Mouse (Mus musculus): Measurements from ENCODE around the gene Olfr288. TPM values are rescaled to one million over a fixed set of nuclear protein-coding genes. Genes with fewer than 3 reads are reported as not detected.

Olfr288 gene
- total and polyA plus RNA-seq, 2 experiments from 2014 or later = not detected

DNA sequence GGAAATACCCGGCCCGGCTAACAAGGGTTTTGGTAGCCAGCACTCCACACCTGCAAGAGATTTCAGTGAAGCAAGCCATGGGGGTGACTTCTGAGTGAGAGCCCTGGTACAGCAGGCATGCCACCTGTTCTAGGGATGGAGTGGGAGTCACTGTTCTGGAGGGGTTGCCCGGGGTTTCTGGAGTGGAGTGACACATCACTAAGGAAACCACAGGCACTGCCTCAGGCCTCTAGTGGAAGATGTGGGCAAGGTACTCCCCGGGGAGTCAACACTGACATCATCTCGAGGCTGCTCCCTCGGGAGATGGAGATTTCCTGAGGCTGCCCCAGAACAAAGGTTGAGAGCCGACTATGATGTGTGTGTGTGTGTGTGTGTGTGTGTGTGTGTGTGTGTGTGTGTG, 25.0 kb downstream of the Olfr288 start:
- Histone ChIP-seq H3K4me2 (ENCODE audit: low read depth, low read length, poor library complexity, severe bottlenecking) (peak overlapping the region; percentile 84), H3K36me3 (ENCODE audit: insufficient read depth, low read length) (no peaks in the 10 kb centered on the region), H3K9ac (replicated peaks; ENCODE audit: low read length, poor library complexity, severe bottlenecking) (no peak overlapping the region; the same call in 1 of the 2 replicates), H3K9me3 (ENCODE audit: low read length) (no peaks in the 10 kb centered on the region), H3K27me3 (ENCODE audit: insufficient read depth, low read length) (no peaks in the 10 kb centered on the region), H3K4me3 (ENCODE audit: low read depth, low read length) (peak overlapping the region; percentile 66), H3K4me1 (ENCODE audit: insufficient read depth, low read length) (0 out of 2 replicates have a peak, but pooled peaks cover 11% of the 10 kb centered on the region), H3K27ac (ENCODE audit: low read depth, low read length) (no peak overlapping the region)
- DNase-seq (ENCODE audit: low spot score) (peak; percentile 75), ATAC-seq (ENCODE audit: low FRiP score) (peak; percentile 21; the same call in 1 of the 2 replicates)
- WGBS = 27% methylated on average over 7 of the region's 7 CpGs
- peak; percentile 27 for TF ChIP-seq CTCF (IDR thresholded peaks at IDR 0.05)

DNA sequence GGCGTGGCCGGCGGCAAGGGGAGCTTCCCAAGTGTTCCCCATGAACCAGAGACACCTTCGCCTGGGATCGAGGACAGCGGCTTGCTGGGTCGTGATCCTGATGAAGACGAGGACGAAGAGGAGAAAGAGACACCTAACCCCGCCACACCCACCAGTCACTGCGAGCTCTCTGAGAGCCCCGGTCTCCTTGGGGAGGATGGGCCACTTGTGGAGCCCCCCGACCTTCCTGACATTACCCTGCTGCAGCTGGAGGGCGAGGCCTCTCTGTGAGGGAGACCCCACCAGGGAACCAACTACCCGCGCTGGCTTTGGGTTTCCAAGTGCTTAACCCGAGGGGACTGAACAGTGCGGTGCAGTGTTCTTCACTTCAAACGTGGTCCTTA, 26.7 kb downstream of the Olfr288 start:
- no peak for ATAC-seq (ENCODE audit: low FRiP score)

DNA sequence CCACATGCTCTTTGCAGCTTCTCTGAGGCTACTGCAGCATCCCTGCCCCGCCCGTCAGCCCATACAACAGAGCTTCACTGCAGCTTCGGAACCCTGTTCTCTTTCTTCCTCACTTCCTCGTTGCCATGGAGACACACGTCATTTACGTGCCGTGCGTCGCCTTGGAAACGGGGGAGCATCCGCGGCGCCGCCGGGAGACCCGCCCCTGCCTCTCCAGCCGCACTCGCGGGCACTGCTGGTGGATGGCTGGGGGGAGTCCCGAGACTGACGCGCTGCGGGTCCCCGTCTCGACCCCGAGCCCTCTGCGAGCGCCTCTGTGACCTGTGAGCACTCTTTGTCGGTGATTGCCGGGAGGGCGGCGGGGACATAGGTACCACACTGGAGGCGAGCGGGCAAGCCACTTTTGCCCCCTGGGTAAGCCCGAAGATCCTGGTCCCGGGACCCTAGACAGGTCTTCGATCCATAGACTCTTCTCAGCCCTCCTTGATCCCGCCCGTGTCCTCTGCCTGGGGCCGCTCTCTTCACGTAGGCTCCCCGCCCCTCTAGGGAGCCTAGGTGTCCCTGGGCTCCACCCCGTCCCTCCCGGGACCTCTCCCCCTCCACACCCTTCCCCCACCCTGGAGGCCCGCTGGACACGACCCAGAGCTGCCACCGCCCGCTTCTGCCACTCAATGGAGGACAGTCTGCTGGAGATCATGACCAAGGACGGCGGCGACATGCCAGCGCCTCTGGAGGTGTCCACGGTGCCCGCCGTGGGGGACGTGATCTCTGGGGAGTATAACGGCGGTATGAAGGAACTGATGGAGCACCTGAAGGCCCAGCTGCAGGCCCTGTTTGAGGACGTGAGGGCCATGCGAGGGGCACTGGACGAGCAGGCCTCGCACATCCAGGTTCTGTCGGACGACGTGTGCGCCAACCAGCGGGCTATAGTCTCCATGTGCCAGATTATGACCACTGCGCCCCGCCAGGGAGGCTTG, 27.4 kb downstream of the Olfr288 start:
- no peaks in the 10 kb centered on the region for H3K9me3 ChIP-seq (ENCODE audit: low read length)
- H3K4me2 ChIP-seq (ENCODE audit: low read depth, low read length, poor library complexity, severe bottlenecking) = peak overlapping the region; percentile 84
- peak; percentile 97 for DNase-seq (ENCODE audit: low spot score)
- ATAC-seq (ENCODE audit: low FRiP score) = peak; percentile 91
- peak overlapping the region; percentile 88 for H3K27ac ChIP-seq (ENCODE audit: low read depth, low read length)
- no peaks in the 10 kb centered on the region for H3K36me3 ChIP-seq (ENCODE audit: insufficient read depth, low read length)
- H3K9ac ChIP-seq (replicated peaks; ENCODE audit: low read length, poor library complexity, severe bottlenecking) = peak overlapping the region; percentile 81
- H3K27me3 ChIP-seq (ENCODE audit: insufficient read depth, low read length) = no peaks in the 10 kb centered on the region
- 2% methylated on average over 69 of the region's 69 CpGs for WGBS
- no peak for TF ChIP-seq CTCF (IDR thresholded peaks at IDR 0.05)
- H3K4me3 ChIP-seq (ENCODE audit: low read depth, low read length) = peak overlapping the region; percentile 66
- H3K4me1 ChIP-seq (ENCODE audit: insufficient read depth, low read length) = 0 out of 2 replicates have a peak, but pooled peaks cover 11% of the 10 kb centered on the region

More for the DNA sequence above, 26.7 kb downstream of the Olfr288 start:
- H3K9me3 ChIP-seq (ENCODE audit: low read length) = no peaks in the 10 kb centered on the region
- WGBS = 3% methylated on average over 19 of the region's 19 CpGs
- H3K4me3 ChIP-seq (ENCODE audit: low read depth, low read length) = peak overlapping the region; percentile 66
- peak overlapping the region; percentile 81 for H3K9ac ChIP-seq (replicated peaks; ENCODE audit: low read length, poor library complexity, severe bottlenecking)
- TF ChIP-seq CTCF (IDR thresholded peaks at IDR 0.05) = no peak
- no peak for DNase-seq (ENCODE audit: low spot score)
- 0 out of 2 replicates have a peak, but pooled peaks cover 11% of the 10 kb centered on the region for H3K4me1 ChIP-seq (ENCODE audit: insufficient read depth, low read length)
- no peaks in the 10 kb centered on the region for H3K27me3 ChIP-seq (ENCODE audit: insufficient read depth, low read length)
- H3K36me3 ChIP-seq (ENCODE audit: insufficient read depth, low read length) = no peaks in the 10 kb centered on the region
- no peak overlapping the region for H3K27ac ChIP-seq (ENCODE audit: low read depth, low read length)
- peak overlapping the region; percentile 84 for H3K4me2 ChIP-seq (ENCODE audit: low read depth, low read length, poor library complexity, severe bottlenecking)

DNA sequence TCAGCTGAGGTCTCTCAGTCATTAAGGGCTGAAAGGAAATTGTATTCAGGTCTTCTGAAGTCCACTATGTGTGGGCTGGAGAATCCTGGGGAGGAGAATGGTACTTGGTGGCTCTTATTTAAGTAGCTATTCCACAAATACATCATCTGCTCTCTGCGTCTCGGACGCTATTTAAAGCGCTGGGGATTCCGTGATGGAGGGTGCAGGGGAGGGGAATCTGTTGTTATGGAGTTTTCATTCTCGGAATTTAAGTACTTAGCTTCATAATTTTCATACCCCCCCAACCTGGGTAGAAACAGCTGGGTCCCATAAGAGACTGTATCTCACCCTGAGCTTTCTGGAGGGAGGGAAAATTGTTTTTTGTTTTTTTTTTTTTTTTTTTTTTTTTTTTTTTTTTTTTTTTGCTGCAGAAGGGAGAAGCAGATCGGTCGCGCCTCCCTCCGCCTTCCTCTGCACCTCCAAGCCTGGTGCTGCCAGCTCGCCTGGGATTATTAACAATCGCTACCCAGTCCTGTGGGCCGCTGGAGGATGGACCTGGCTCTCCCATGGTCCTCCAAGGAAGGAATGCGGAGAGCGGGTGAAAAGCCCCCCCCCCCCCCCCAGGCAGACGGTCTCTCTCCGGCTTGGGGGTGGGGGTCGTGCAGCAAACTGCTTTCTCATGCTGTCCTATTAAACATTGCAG, 28.2 kb downstream of the Olfr288 start, which contains the start of gene Ccdc184:
Gene Ccdc184, plus strand, starts transcription at position 196 of the 682 bp plus-strand sequence.
- no peaks in the 10 kb centered on the region for H3K9me3 ChIP-seq (ENCODE audit: low read length)
- H3K36me3 ChIP-seq (ENCODE audit: insufficient read depth, low read length) = no peaks in the 10 kb centered on the region
- no peaks in the 10 kb centered on the region for H3K27me3 ChIP-seq (ENCODE audit: insufficient read depth, low read length)
- 0 out of 2 replicates have a peak, but pooled peaks cover 11% of the 10 kb centered on the region for H3K4me1 ChIP-seq (ENCODE audit: insufficient read depth, low read length)
- WGBS = 2% methylated on average over 17 of the region's 18 CpGs
- H3K27ac ChIP-seq (ENCODE audit: low read depth, low read length) = peak within 1 kb of the TSS; percentile 88
- ATAC-seq (ENCODE audit: low FRiP score) = peak; percentile 67
- H3K9ac ChIP-seq (replicated peaks; ENCODE audit: low read length, poor library complexity, severe bottlenecking) = peak within 1 kb of the TSS; percentile 81
- peak within 1 kb of the TSS; percentile 66 for H3K4me3 ChIP-seq (ENCODE audit: low read depth, low read length)
- peak within 1 kb of the TSS; percentile 84 for H3K4me2 ChIP-seq (ENCODE audit: low read depth, low read length, poor library complexity, severe bottlenecking)
- peak; percentile 35 for DNase-seq (ENCODE audit: low spot score)
- TF ChIP-seq CTCF (IDR thresholded peaks at IDR 0.05) = no peak

DNA sequence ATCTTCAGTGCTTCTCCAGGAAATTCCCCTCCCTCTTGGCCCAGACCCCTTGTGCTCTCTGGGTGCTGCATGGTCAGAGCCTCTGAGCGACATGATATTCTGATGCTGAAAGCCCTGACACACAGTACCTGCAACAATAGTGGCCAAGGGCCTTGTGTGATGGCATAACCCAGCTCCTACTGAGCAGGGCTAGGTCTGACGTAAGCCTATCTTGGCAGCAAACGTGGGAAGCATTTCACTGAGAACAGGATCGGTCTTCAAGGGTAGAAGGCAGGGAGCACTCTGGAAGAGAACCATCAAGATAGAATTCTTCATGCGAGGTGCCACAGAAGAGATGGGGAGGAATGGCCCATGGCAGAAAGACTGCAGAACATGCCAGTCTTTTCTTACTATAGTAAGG, 29.8 kb downstream of the Olfr288 start, which contains the start of gene Asb8:
Gene Asb8, minus strand, starts transcription at position 101 of the 400 bp plus-strand sequence.
- 91% methylated on average over 5 of the region's 5 CpGs for WGBS
- TF ChIP-seq CTCF (IDR thresholded peaks at IDR 0.05) = no peak

More for the DNA sequence above, 29.8 kb downstream of the Olfr288 start, which contains the start of gene Asb8:
- H3K9me3 ChIP-seq (ENCODE audit: low read length) = no peaks in the 10 kb centered on the region
- peak within 1 kb of the TSS; percentile 84; the same call in 1 of the 2 replicates for H3K4me2 ChIP-seq (ENCODE audit: low read depth, low read length, poor library complexity, severe bottlenecking)
- no peaks in the 10 kb centered on the region for H3K36me3 ChIP-seq (ENCODE audit: insufficient read depth, low read length)
- H3K4me1 ChIP-seq (ENCODE audit: insufficient read depth, low read length) = 0 out of 2 replicates have a peak, but pooled peaks cover 4% of the 10 kb centered on the region
- H3K27ac ChIP-seq (ENCODE audit: low read depth, low read length) = no peak within 1 kb of the TSS
- no peaks in the 10 kb centered on the region for H3K27me3 ChIP-seq (ENCODE audit: insufficient read depth, low read length)
- DNase-seq (ENCODE audit: low spot score) (no peak), ATAC-seq (ENCODE audit: low FRiP score) (no peak)
- H3K9ac ChIP-seq (replicated peaks; ENCODE audit: low read length, poor library complexity, severe bottlenecking) = no peak within 1 kb of the TSS
- H3K4me3 ChIP-seq (ENCODE audit: low read depth, low read length) = 0 out of 2 replicates have a peak within 1 kb of the TSS, but pooled peaks have one; percentile 66
